Mouse (Mus musculus) macrophage (primary cell): Measurements from ENCODE around the gene Clic4. TPM values are rescaled to one million over a fixed set of nuclear protein-coding genes. Genes with fewer than 3 reads are reported as not detected.

Experiments used
- H3K27ac ChIP-seq: fragments of 350-480 bp; formaldehyde crosslinking; 2 replicates; pipeline ENCODE4 v1.9.0; 2021
- H3K36me3 ChIP-seq: fragments of 350-480 bp; formaldehyde crosslinking; 2 replicates; pipeline ENCODE4 v1.9.0; 2021; ENCODE audit errors: inconsistent target
- H3K4me3 ChIP-seq: fragments of 350-480 bp; formaldehyde crosslinking; 2 replicates; pipeline ENCODE4 v1.9.0; 2021; ENCODE audit errors: inconsistent target
- H3K79me2 ChIP-seq: fragments of 350-480 bp; formaldehyde crosslinking; 2 replicates; pipeline ENCODE4 v1.9.0; 2021; ENCODE audit errors: inconsistent target
- WGBS: methylation state at CpG from one replicate; pipeline ENCODE4 v1.1.7; 2026; ENCODE audit warnings: inconsistent platforms; ENCODE audit not compliant: missing documents; 5-methylcytosine and 5-hydroxymethylcytosine counted together
- polyA plus RNA-seq: library from polyadenylated mRNA; stranded (reverse); fragments of 250-400 nt; gene quantifications from 3 replicates; pipeline ENCODE4 v1.2.4, GENCODE M21; 2018; ENCODE audit warnings: inconsistent platforms

Clic4 gene
- polyA plus RNA-seq, 1 experiment from 2014 or later, result 173 TPM

DNA sequence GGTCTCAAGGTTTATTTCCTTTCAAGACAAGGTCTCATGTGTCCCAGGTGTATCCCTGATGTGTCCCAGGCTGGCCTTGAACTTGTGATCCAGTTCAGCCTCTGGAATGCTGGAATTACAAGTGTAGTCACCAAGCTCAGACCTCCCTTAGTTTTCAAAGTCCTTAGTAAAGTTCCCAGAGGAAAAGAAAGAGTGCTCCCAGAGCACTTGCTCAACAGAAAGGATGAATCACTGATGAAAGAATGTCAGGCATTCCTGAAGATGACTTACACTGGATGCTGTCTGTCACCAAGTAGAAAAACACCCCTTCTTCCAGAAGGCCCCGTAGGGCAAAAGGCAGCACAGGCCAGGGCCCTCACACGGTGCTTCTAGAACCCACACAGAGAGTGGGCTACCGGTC lies 28.6 kb upstream of the Clic4 start:
- Histone ChIP-seq H3K27ac (no peak overlapping the region), H3K4me3 (no peak overlapping the region), H3K36me3 (no peaks in the 10 kb centered on the region), H3K79me2 (no peaks in the 10 kb centered on the region)
- 97% methylated on average over 3 of the region's 3 CpGs for WGBS

DNA sequence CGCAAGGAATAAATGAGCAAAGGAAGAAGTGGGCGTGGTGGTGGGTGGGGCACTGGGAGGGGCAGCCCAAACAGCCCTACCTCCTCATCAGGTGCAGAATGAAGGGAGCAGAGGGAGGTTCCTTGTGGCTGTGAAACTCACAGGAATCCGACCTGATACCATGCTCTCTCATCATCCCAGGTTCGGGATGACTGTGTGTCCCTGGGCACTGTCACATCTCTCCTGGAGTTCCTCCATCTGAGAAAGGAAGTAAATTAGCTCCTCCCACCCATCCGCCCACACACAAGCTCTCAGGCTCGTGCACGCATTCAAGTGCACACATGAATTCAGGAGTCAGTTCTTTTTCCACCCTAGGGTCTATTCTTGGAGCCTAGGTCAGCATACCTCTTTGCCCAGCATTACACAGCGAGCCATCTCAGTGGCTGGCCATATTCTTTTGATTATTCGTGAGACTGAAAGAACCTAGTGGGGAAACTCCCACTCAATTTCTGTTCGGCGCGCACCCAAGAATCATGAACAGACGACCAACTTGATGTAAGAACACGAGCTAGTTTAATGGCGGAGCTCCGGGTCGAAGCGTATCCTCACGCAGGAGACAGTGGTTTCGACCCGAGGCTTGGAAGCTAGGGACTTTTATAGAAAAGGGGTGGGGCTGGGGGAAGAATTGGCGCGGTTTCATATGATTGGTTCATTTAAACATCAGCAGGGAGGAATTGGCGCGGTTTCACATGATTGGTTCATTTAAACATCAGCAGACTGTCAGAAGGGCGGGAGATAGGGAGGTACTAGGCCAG lies 27.8 kb upstream of the Clic4 start:
- H3K27ac ChIP-seq, result no peak overlapping the region
- H3K36me3 ChIP-seq, result no peaks in the 10 kb centered on the region
- no peak overlapping the region for H3K4me3 ChIP-seq
- WGBS, result 78% methylated on average over 23 of the region's 26 CpGs
- no peaks in the 10 kb centered on the region for H3K79me2 ChIP-seq

DNA sequence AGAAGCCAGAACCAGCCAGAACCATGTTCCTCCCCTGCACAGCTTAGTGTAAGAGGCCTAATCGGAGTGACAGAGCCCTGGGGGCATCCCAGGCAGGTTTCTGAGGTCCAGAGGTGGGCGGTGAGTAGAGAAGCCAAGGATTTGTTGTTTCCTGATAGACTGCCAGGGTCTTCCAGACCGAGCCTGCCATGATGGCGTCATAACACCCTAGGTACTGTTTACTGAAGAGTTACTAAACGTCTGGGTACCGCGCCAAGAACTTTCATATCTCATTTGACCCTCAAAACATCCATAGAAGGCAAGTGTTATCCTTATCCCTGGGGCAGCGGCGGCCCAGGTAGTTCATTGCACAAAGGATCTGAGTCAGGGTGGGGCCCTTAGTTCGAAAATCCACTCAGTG lies 26.1 kb upstream of the Clic4 start:
- 96% methylated on average over 10 of the region's 10 CpGs for WGBS
- H3K79me2 ChIP-seq, result no peaks in the 10 kb centered on the region
- no peak overlapping the region for H3K4me3 ChIP-seq

GRCm38 (mm10) chr4:135297931-135298546 lies 25.4 kb upstream of the Clic4 start:
- Histone ChIP-seq H3K27ac (no peak overlapping the region), H3K4me3 (no peak overlapping the region), H3K36me3 (no peaks in the 10 kb centered on the region), H3K79me2 (no peaks in the 10 kb centered on the region)
- 80% methylated on average over 14 of the region's 15 CpGs for WGBS

More for the DNA sequence above, 26.1 kb upstream of the Clic4 start:
- no peak overlapping the region for H3K27ac ChIP-seq
- H3K36me3 ChIP-seq, result no peaks in the 10 kb centered on the region

DNA sequence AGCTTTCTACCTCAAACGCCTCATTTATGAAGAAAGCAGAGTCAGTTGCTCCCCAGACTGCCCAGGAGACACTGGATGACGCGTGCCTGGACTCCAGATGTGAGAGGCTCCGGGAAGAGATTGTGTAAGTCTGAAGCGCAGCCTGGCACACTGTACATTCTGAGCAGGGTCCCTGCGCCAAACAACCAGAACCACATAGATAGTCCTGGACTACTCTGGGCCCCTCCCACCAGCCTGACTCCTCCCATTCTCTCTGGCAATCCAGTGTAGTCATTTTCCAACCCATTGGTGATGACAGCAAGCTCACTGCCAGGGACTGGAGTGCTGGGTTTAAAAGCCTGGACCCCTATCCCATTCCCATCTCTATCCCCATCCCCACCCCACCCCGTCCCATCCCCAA lies 24.5 kb upstream of the Clic4 start:
- H3K36me3 ChIP-seq, result no peaks in the 10 kb centered on the region
- no peaks in the 10 kb centered on the region for H3K79me2 ChIP-seq
- H3K4me3 ChIP-seq, result no peak overlapping the region
- WGBS, result 92% methylated on average over 7 of the region's 7 CpGs
- no peak overlapping the region for H3K27ac ChIP-seq

DNA sequence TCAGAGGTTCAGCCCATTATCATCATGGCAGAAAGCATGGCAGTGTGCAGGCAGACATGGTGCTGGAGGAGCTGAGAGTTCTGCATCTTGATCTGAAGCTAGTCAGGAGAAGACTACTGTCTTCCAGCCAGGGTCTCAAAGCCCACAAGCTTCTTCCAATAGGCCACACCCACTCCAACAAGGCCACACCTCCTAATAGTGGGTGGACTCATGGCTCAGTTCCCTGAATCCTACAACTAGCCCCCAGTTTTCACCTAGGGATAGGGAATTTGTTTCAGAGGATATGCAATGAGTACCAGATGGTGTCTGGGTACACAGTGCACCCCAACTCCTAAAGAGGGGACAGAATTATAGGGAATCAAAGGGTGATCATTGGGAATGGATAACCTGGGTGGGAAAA lies 24.0 kb upstream of the Clic4 start:
- Histone ChIP-seq H3K27ac (no peak overlapping the region), H3K36me3 (no peaks in the 10 kb centered on the region), H3K4me3 (no peak overlapping the region), H3K79me2 (no peaks in the 10 kb centered on the region)

DNA sequence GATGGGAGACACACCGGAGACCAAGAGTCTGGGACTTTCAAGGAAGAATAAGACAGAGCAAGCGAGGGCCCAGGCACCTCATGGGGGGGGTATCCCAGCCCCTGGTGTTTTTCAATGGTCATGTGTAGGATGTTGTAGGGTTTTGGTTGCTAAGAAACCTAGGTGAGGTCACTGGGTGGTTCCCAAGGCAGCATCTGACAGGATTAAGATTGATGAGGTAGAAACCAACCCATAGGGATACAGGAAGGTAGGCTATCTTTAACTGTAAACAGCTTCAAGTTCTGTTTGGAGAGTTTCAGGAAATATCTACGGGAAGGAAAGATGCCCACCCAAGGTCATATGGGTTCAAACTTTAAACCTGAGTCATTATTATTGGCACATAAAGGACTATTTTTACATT lies 21.2 kb upstream of the Clic4 start:
- no peaks in the 10 kb centered on the region for H3K36me3 ChIP-seq
- WGBS, result 81% methylated on average over 3 of the region's 3 CpGs
- H3K4me3 ChIP-seq, result no peak overlapping the region
- no peaks in the 10 kb centered on the region for H3K79me2 ChIP-seq
- H3K27ac ChIP-seq, result no peak overlapping the region

GRCm38 (mm10) chr4:135292477-135293089 lies 20.0 kb upstream of the Clic4 start:
- Histone ChIP-seq H3K4me3 (no peak overlapping the region), H3K27ac (no peak overlapping the region), H3K36me3 (no peaks in the 10 kb centered on the region), H3K79me2 (no peaks in the 10 kb centered on the region)
- 32% methylated on average over 11 of the region's 12 CpGs for WGBS

- no peaks in the 10 kb centered on the region for H3K79me2 ChIP-seq
- H3K36me3 ChIP-seq, result no peaks in the 10 kb centered on the region
- no peak overlapping the region for H3K27ac ChIP-seq
- H3K4me3 ChIP-seq, result no peak overlapping the region
- 86% methylated on average over 6 of the region's 6 CpGs for WGBS
These were observed 19.2 kb upstream of the Clic4 start for GRCm38 (mm10) chr4:135291841-135292240.

DNA sequence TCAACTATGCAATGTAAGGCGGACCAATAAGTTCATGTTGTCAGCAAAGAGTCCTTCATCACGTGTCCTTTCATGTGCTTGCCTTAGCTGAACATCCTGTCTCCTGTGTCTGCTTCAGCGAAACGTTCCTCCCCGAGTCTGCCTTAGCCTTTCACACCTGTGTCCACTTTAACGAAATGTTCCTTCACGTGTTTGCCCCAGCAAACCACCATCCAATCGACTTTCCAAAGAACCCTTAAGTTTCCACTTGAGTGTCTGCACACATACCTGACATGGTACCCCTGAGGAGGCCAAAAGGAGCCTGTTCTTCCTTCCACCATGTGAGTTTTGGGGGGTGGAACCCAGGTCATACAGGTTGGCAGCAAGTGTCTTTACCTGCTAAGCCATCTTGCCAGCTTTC lies 18.6 kb upstream of the Clic4 start:
- no peaks in the 10 kb centered on the region for H3K79me2 ChIP-seq
- WGBS, result 95% methylated on average over 8 of the region's 8 CpGs
- no peaks in the 10 kb centered on the region for H3K36me3 ChIP-seq
- H3K4me3 ChIP-seq, result no peak overlapping the region
- no peak overlapping the region for H3K27ac ChIP-seq

GRCm38 (mm10) chr4:135287975-135288374 lies 15.4 kb upstream of the Clic4 start:
- Histone ChIP-seq H3K27ac (no peak overlapping the region), H3K4me3 (no peak overlapping the region), H3K36me3 (no peaks in the 10 kb centered on the region), H3K79me2 (no peaks in the 10 kb centered on the region)
- WGBS, result 84% methylated on average over 3 of the region's 3 CpGs

DNA sequence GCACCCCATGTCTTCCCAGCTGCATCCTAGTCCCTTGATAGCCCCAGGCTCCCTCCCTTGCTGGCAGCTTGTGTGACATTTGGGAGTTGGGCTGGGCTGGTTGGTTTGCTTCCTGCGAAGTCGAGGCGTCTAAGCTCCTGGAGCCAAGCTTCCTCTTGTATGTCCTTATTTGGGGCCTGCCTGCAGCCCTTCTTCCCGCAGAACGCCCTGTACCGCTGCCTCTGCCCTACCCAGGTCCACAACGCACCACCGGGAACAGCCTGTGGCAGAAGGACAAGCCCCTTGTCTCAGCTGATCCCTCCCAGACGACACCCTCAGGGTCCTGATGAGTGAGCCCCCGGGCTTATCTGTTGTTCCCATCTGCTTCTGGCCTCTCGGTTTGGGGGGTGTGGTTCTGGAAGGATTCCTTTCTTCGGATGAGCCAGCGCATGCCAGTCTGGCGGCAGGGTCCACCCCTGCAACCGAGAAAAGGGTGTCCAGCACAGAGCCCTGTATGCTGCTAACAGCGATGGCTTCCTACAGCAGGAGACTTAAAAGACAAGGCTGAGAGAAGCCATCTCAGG lies 14.3 kb upstream of the Clic4 start:
- H3K79me2 ChIP-seq, result no peaks in the 10 kb centered on the region
- no peaks in the 10 kb centered on the region for H3K36me3 ChIP-seq
- 43% methylated on average over 16 of the region's 16 CpGs for WGBS
- no peak overlapping the region for H3K4me3 ChIP-seq
- no peak overlapping the region for H3K27ac ChIP-seq

GRCm38 (mm10) chr4:135286033-135286622 lies 13.5 kb upstream of the Clic4 start:
- H3K79me2 ChIP-seq, result no peaks in the 10 kb centered on the region
- H3K4me3 ChIP-seq, result no peak overlapping the region
- H3K36me3 ChIP-seq, result no peaks in the 10 kb centered on the region
- H3K27ac ChIP-seq, result no peak overlapping the region
- WGBS, result 77% methylated on average over 10 of the region's 12 CpGs

DNA sequence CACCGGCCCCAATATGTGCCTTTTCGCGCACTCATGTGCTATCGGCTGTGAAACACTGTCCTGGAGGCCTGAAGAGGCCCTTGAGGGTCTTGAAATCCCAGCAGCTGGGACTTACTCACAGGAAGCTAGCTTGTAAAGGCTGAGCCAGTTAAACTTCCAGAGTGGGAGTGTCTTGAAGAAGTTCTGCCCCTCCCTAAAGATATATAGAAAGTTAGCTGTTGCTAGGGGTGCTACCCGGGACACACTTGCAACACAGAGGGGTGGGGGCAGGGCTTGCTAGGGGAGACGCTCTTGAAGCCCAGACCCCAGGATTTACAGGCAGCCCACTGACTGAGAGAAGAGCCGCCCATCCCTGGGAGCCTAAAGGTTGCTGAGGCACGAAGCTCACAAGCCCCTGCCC lies 12.8 kb upstream of the Clic4 start:
- Histone ChIP-seq H3K4me3 (no peak overlapping the region), H3K79me2 (no peaks in the 10 kb centered on the region), H3K27ac (no peak overlapping the region)

DNA sequence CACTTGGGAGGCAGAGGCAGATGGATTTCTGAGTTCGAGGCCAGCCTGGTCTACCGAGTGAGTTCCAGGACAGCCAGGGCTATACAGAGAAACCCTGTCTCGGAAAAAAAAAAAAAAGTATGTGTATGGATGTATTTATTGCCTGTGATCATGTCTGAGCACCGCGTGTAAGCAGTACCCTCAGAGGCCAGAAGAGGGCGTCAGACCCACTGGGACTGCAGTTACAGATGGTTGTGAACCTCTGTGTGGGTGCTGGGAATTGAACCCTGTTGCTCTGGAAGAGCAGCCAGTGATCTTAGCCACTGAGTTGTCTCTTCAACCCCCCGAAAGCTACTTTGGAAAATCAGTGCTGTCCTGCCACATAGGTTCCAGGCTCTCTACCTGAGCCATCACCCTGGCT lies 11.3 kb upstream of the Clic4 start:
- no peaks in the 10 kb centered on the region for H3K36me3 ChIP-seq
- 84% methylated on average over 4 of the region's 7 CpGs for WGBS
- H3K4me3 ChIP-seq, result no peak overlapping the region
- H3K27ac ChIP-seq, result no peak overlapping the region
- no peaks in the 10 kb centered on the region for H3K79me2 ChIP-seq

More for the DNA sequence above, 12.8 kb upstream of the Clic4 start:
- H3K36me3 ChIP-seq, result no peaks in the 10 kb centered on the region
- WGBS, result 90% methylated on average over 8 of the region's 8 CpGs
